Mouse (Mus musculus): ENCODE measurements around the gene Kcnt1.

The Kcnt1 gene

GRCm38 (mm10) chr2:25878516-25878915 is 15.0 kb downstream of the Kcnt1 start:
- no peak for DNase-seq

GRCm38 (mm10) chr2:25879061-25879460 is 15.5 kb downstream of the Kcnt1 start:
- DNase-seq, result no peak

GRCm38 (mm10) chr2:25882276-25882675 is 18.7 kb downstream of the Kcnt1 start:
- no peak for DNase-seq

- DNase-seq, result no peak
Measured at GRCm38 (mm10) chr2:25884756-25885155, 21.2 kb downstream of the Kcnt1 start.

- DNase-seq, result no peak
Measured at GRCm38 (mm10) chr2:25887226-25887625, 23.7 kb downstream of the Kcnt1 start.

GRCm38 (mm10) chr2:25888144-25888543 is 24.6 kb downstream of the Kcnt1 start:
- no peak for DNase-seq

GRCm38 (mm10) chr2:25892440-25892839 is 28.9 kb downstream of the Kcnt1 start:
- DNase-seq, result no peak

GRCm38 (mm10) chr2:25898970-25899369 is 35.4 kb downstream of the Kcnt1 start:
- no peak for DNase-seq

- DNase-seq, result no peak
Measured at GRCm38 (mm10) chr2:25909872-25910271, 46.3 kb downstream of the Kcnt1 start.

- DNase-seq, result peak; percentile 17 to 23
Measured at GRCm38 (mm10) chr2:25913247-25913646, 49.7 kb downstream of the Kcnt1 start.

GRCm38 (mm10) chr2:25914201-25914600 is 50.7 kb downstream of the Kcnt1 start:
- no peak for DNase-seq

GRCm38 (mm10) chr2:25914821-25915220 is 51.3 kb downstream of the Kcnt1 start:
- DNase-seq, result no peak

GRCm38 (mm10) chr2:25918408-25918807 is 54.9 kb downstream of the Kcnt1 start:
- no peak for DNase-seq

- DNase-seq, result no peak
Measured at GRCm38 (mm10) chr2:25919972-25920371, 56.4 kb downstream of the Kcnt1 start.

- no peak for DNase-seq
Measured at GRCm38 (mm10) chr2:25923799-25924198, 60.3 kb downstream of the Kcnt1 start.

GRCm38 (mm10) chr2:25924934-25925333 is 61.4 kb downstream of the Kcnt1 start:
- DNase-seq, result no peak

- DNase-seq, result no peak
Measured at GRCm38 (mm10) chr2:25927821-25928220, 64.3 kb downstream of the Kcnt1 start.

- DNase-seq, result no peak
Measured at GRCm38 (mm10) chr2:25931249-25931859, 67.8 kb downstream of the Kcnt1 start.

- DNase-seq, result peak; percentile 28 to 31
Measured at GRCm38 (mm10) chr2:25940503-25940902, 77.0 kb downstream of the Kcnt1 start.

- DNase-seq, result no peak
Measured at GRCm38 (mm10) chr2:25943822-25944221, 80.3 kb downstream of the Kcnt1 start.

- no peak for DNase-seq
Measured at GRCm38 (mm10) chr2:25947950-25948349, 84.4 kb downstream of the Kcnt1 start.

GRCm38 (mm10) chr2:25949291-25949690 is 85.8 kb downstream of the Kcnt1 start:
- no peak for DNase-seq

Measured in thymus, adult 18-20 months (tissue).